Mouse (Mus musculus): ENCODE measurements around the gene Uso1.

Gene Uso1

DNA sequence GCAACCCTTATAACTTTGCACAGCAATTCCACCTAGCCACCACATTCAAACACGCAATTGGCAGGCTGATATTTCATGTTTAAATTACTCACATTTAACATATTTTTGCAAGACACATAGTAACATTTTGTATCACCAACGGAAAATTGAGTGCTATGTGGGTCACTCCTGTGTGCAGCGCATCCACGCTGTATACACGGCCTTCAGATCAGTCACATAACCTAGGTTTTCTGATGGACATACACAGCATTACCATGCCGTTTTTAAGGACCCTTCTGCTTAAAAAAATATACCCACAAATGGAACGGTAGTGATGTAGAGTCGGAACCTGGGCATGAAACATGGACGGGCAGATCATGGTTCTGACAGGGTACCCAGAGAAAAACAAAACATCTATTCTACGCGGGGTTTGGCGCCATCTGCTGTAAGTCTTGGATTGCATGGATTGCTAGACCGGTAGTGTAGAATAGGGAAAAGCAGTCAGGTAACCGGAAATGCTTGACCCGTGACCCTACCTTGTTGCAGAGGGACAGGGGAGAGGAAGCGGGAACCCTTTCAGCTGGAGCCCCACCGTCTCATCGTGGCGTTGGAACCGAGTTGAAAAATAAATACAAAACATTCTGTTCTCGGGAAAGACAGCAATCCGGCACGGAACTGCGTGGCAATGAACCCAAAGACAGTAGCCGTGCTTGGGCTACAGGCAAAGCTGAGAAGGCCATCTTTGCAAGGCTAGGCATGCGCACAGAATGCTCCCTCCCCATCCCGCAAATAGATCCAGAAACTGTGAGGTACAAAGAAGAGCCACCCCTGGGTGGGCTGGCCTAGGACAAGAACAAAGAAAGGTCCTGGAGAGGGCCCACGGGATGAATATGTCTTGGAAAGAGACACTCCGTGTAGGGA lies 101.8 kb downstream of the Uso1 start:
- DNase-seq (ENCODE audit: low read depth): no peak

DNA sequence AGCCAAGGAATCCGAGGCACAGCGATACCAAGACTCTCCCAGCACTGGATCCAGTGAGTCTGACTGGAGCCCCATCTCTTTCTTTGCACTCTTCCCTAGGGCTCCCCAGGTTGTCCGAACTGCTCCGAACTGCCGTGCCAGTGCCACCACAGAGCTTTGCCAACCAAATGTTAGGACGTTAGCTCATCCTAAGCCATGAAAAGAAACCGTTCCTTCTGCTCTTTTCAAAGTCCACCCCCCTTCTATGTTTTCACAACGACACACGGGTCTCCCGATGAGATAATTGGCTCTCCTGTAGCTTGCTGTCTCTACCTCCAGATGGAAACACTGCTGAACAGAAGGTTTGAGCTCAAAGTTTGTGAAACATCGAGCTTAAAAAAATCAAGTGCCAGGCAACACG lies 103.0 kb downstream of the Uso1 start:
- DNase-seq (ENCODE audit: low read depth): no peak

DNA sequence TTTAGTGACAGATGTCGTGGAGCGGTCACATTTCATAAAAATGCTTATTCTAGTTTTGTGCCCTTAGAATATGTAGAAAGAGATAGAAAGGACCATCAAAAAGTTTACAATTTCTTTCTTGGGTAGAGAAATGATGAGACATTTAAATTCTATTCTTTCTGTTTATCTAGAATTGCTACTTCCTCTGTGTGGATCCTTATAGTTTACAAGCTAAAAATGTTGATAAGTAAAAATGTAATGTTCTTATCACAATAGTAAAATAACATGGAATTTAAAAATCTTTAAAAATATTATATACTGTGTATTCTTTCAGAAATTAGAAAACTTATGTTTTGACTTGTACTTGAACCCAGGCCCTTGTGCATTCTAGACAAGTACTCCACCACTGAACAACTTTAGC lies 107.2 kb downstream of the Uso1 start:
- DNase-seq (ENCODE audit: low read depth): no peak

DNA sequence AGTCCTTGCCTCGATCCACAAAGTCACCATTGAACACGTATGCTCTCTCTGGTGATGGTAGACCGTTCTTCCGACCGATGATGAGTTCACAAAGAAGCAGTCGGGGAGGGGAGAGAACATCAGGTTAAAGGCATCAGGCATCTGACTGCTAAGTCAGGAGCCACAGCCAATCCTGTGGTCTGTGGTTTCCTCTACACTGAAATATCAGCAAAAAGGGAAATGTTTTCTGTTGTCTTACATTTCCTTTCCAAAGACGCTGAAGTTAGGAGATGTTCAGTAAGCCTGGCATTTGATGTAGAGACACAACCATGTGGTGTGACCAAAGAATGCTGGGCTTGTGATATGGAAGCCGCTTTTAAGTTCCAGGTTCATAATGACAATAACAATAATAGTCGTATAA lies 107.7 kb downstream of the Uso1 start:
- DNase-seq (ENCODE audit: low read depth): no peak

DNA sequence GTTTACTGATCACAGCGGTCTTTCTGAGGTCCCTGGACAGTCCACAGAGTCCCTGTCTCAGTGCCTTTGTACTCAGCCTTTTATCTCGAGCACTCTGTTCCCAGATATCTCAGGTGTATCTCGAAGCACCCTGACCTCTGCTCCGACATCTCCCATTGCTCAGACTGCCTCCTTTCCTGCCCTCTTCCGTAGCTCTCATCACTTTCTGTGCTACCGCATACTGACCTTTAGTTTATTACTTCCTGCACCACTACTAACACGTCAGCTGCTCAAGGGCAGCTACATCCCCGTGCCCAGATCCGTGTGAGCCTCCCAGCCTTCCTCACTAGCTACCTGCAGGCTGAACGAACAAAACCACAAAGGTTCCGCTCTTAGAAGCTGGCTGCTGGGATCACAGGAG lies 110.9 kb downstream of the Uso1 start:
- no peak for DNase-seq (ENCODE audit: low read depth)

DNA sequence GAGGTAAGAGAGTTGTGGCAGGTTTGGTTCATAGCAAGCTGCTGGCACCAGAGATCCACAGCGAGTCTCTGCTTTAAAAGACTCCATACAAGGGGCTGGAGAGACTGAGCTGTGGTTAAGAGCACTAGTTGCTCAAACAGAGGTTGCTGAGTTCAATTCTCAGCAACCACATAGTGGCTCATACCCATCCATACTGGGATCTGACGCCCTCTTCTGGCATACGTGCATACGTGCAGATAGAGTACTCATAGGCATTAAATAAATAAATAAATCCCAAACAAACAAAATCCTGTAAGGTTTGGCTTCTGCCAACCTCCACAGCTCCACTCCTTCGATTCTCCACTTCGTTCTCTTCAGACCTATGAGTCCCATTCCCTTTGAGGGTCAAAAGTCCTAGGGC lies 114.3 kb downstream of the Uso1 start:
- DNase-seq (ENCODE audit: low read depth): no peak

All from c-Kit-positive CD71-positive TER-119-negative erythroid progenitor cells, embryonic 14.5 days (primary cell).